Mouse (Mus musculus) frontal cortex, adult 2 months (tissue): ENCODE data around the gene Fnbp4. TPM values are rescaled to one million over a fixed set of nuclear protein-coding genes. Genes with fewer than 3 reads are reported as not detected.

Source experiments
- DNase-seq, 2 experiments: peaks; one replicate each; pipeline ENCODE4 v3.0.0; 2022; ENCODE audit warnings: low spot score in 1 of 2; ENCODE audit errors: extremely low spot score in 1 of 2
- polyA plus RNA-seq: library from polyadenylated mRNA; depleted of rRNA; stranded (reverse); fragments of >200 nt; gene quantifications from 2 replicates; pipeline ENCODE4 v1.2.3, GENCODE M21; 2012; rRNA removed

The Fnbp4 gene
- 80.5 and 87.2 TPM in 2 replicates for polyA plus RNA-seq

GRCm38 (mm10) chr2:90745053-90745678, at the start of gene Fnbp4:
Fnbp4 (plus strand) TSS chr2:90745370.
- peak; percentile 99 for DNase-seq

GRCm38 (mm10) chr2:90700943-90701342, 44.2 kb upstream of the Fnbp4 start:
- no peak for DNase-seq

- no peak for DNase-seq
Observed at GRCm38 (mm10) chr2:90708548-90708947, 36.6 kb upstream of the Fnbp4 start.

GRCm38 (mm10) chr2:90715555-90716092, 29.5 kb upstream of the Fnbp4 start:
- DNase-seq: no peak

GRCm38 (mm10) chr2:90717366-90717765, 27.8 kb upstream of the Fnbp4 start:
- no peak for DNase-seq

GRCm38 (mm10) chr2:90717948-90718347, 27.2 kb upstream of the Fnbp4 start:
- DNase-seq: no peak

GRCm38 (mm10) chr2:90726818-90727217, 18.4 kb upstream of the Fnbp4 start:
- no peak for DNase-seq

- DNase-seq: no peak
Observed at GRCm38 (mm10) chr2:90735326-90735725, 9.8 kb upstream of the Fnbp4 start.

GRCm38 (mm10) chr2:90738801-90739200, 6.4 kb upstream of the Fnbp4 start:
- DNase-seq: no peak

- no peak for DNase-seq
Observed at GRCm38 (mm10) chr2:90739327-90739726, 5.8 kb upstream of the Fnbp4 start.

- no peak for DNase-seq
Observed at GRCm38 (mm10) chr2:90739921-90740320, 5.2 kb upstream of the Fnbp4 start.

- DNase-seq: no peak
Observed at GRCm38 (mm10) chr2:90744285-90745052, 701 bp upstream of the Fnbp4 start.

GRCm38 (mm10) chr2:90745740-90746537, 769 bp downstream of the Fnbp4 start:
- DNase-seq: no peak

GRCm38 (mm10) chr2:90746538-90746865, 1.3 kb downstream of the Fnbp4 start:
- no peak for DNase-seq

GRCm38 (mm10) chr2:90747131-90747530, 2.0 kb downstream of the Fnbp4 start:
- no peak for DNase-seq

- no peak for DNase-seq
Observed at GRCm38 (mm10) chr2:90749676-90750459, 4.7 kb downstream of the Fnbp4 start.

- no peak for DNase-seq
Observed at GRCm38 (mm10) chr2:90753565-90753964, 8.4 kb downstream of the Fnbp4 start.

GRCm38 (mm10) chr2:90754188-90754587, 9.0 kb downstream of the Fnbp4 start:
- DNase-seq: no peak

- DNase-seq: no peak
Observed at GRCm38 (mm10) chr2:90765123-90765522, 20.0 kb downstream of the Fnbp4 start.

GRCm38 (mm10) chr2:90781323-90781722, 36.2 kb downstream of the Fnbp4 start:
- no peak for DNase-seq
